Mouse (Mus musculus) lung, postnatal 0 days (tissue): ENCODE measurements around the gene Dvl3. TPM values are rescaled to one million over a fixed set of nuclear protein-coding genes. Genes with fewer than 3 reads are reported as not detected.

Experiments
- ATAC-seq: fragments of 200-750 bp; cut with Nextera tagmentation; 2 replicates; pipeline ENCODE4 v1.8.0; 2017; ENCODE audit warnings: moderate library complexity
- DNase-seq: peaks from one replicate; pipeline ENCODE4 v3.0.0-alpha.2; 2016; ENCODE audit warnings: low spot score
- H3K27ac ChIP-seq: fragments of 300-500 bp; sonication (generic); 2 replicates; pipeline ENCODE4 v1.5.1; 2014; ENCODE audit warnings: antibody characterized with exemption, mild to moderate bottlenecking, low read length, mixed read lengths
- H3K27me3 ChIP-seq: fragments of 300-500 bp; sonication (generic); replicated peaks from 2 replicates; pipeline ENCODE4 v1.6.1; 2014; ENCODE audit warnings: low read length, mixed read lengths; ENCODE audit not compliant: insufficient read depth
- H3K36me3 ChIP-seq: fragments of 300-500 bp; sonication (generic); 2 replicates; pipeline ENCODE4 v1.6.1; 2014; ENCODE audit warnings: low read length, mixed read lengths; ENCODE audit not compliant: insufficient read depth
- H3K4me1 ChIP-seq: fragments of 300-500 bp; sonication (generic); 2 replicates; pipeline ENCODE4 v1.6.1; 2014; ENCODE audit warnings: antibody characterized with exemption, low read depth, low read length, mixed read lengths; ENCODE audit not compliant: insufficient read depth
- H3K4me2 ChIP-seq: fragments of 300-500 bp; sonication (generic); replicated peaks from 2 replicates; pipeline ENCODE4 v1.6.1; 2014; ENCODE audit warnings: low read depth, mild to moderate bottlenecking, low read length, moderate library complexity, mixed read lengths
- H3K4me3 ChIP-seq: fragments of 300-500 bp; sonication (generic); 2 replicates; pipeline ENCODE4 v1.5.1; 2014; ENCODE audit warnings: low read depth, low read length
- H3K9ac ChIP-seq: fragments of 300-500 bp; sonication (generic); replicated peaks from 2 replicates; pipeline ENCODE4 v1.6.1; 2014; ENCODE audit warnings: low read depth, mild to moderate bottlenecking
- H3K9me3 ChIP-seq: fragments of 300-500 bp; sonication (generic); 2 replicates; pipeline ENCODE4 v1.6.1; 2016; ENCODE audit warnings: low read length, mixed read lengths
- CTCF ChIP-seq: IDR thresholded peaks from 2 replicates; pipeline ENCODE4 v1.5.1; 2016; ENCODE audit warnings: antibody characterized with exemption, mild to moderate bottlenecking
- EP300 ChIP-seq: IDR thresholded peaks from 2 replicates; pipeline ENCODE4 v1.6.1; 2016; ENCODE audit warnings: antibody characterized with exemption, mild to moderate bottlenecking, control low read depth
- WGBS: fragments of 180-500 bp; shearing (Covaris S2); extraction: QIAGEN DNeasy Blood & Tissue Kit; methylation state at CpG from one replicate; pipeline ENCODE4 v1.1.7; 2014; 5-methylcytosine and 5-hydroxymethylcytosine counted together
- polyA plus RNA-seq: library from polyadenylated mRNA; unstranded; fragments of >200 nt; fragmentation: Nextera tagmentation; extraction: Ambion mirVana; gene quantifications from 2 replicates; pipeline ENCODE4 v1.2.1, GENCODE M21; 2015

Dvl3 gene
- polyA plus RNA-seq, 1 experiment from 2014 or later = 10.3 TPM

DNA sequence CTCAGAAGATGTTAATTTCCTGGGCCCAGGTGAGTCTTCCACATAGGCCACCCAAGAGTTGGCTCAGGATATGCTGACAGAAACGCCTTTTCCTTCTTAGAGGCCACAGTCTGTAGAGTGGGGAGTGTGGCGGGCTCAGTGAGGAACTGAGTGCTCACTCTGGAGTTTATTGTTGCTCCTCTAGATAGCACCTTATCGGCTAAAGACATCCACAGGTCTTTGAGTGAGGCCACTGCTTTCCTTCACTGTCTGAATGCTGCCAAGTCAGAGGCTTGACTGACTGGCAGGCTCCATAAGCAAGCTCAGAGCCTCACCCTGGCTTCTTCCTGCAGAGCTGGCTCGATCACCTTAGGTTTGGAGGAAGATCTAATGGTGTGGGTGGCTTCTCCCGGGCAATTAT, 12.0 kb downstream of the Dvl3 start:
- H3K4me3 ChIP-seq = no peak overlapping the region
- 79% methylated on average over 5 of the region's 5 CpGs for WGBS
- peaks cover 53% of the 10 kb centered on the region for H3K36me3 ChIP-seq
- H3K27ac ChIP-seq = no peak overlapping the region
- no peaks in the 10 kb centered on the region for H3K9me3 ChIP-seq
- ATAC-seq (no peak), DNase-seq (no peak)
- no peak overlapping the region for H3K9ac ChIP-seq
- TF ChIP-seq CTCF (no peak), EP300 (no peak)
- H3K4me2 ChIP-seq = no peak overlapping the region
- H3K4me1 ChIP-seq = no peaks in the 10 kb centered on the region
- no peaks in the 10 kb centered on the region for H3K27me3 ChIP-seq

DNA sequence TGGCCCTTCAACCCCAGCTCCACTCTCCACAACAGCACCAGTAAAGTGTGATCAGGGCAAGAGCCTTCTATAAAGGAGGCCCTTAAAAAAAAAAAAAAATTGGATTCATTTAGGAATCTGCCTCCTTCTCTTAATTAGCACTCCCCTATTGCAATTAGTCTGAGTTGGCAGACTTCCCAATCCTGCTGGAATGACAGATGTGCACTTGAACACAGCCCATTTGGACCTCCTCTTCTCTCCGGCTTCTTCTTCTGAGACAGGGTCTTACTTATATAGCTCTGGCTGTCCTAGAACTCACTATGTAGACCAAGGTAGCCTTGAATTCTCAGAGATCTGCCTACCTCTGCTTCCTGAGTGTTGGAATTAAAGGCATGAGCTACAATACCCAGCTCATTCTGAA, 12.6 kb downstream of the Dvl3 start:
- Histone ChIP-seq H3K27ac (no peak overlapping the region), H3K4me1 (no peaks in the 10 kb centered on the region), H3K36me3 (peaks cover 47% of the 10 kb centered on the region), H3K4me3 (no peak overlapping the region), H3K27me3 (no peaks in the 10 kb centered on the region), H3K4me2 (no peak overlapping the region), H3K9me3 (no peaks in the 10 kb centered on the region), H3K9ac (no peak overlapping the region)
- no peak for TF ChIP-seq CTCF
- no peak for TF ChIP-seq EP300
- DNase-seq = no peak
- ATAC-seq = no peak
- 61% methylated on average over 1 of the region's 1 CpGs for WGBS

DNA sequence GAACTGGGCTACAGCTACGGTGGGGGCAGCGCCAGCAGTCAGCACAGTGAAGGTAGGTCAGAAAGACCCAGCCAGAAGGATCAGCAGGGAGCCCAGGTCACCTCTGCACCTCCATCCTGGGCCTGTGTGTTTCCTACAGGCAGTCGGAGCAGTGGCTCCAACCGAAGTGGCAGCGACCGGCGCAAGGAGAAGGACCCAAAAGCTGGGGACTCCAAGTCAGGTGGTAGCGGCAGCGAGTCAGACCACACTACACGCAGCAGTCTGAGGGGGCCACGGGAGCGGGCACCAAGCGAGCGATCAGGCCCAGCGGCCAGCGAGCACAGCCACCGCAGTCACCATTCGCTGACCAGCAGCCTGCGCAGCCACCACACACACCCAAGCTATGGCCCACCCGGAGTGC, 14.2 kb downstream of the Dvl3 start:
- H3K27ac ChIP-seq = no peak overlapping the region
- H3K4me3 ChIP-seq = no peak overlapping the region
- no peak for ATAC-seq
- H3K27me3 ChIP-seq = no peaks in the 10 kb centered on the region
- no peak for DNase-seq
- 94% methylated on average over 20 of the region's 20 CpGs for WGBS
- TF ChIP-seq CTCF = no peak
- TF ChIP-seq EP300 = no peak
- no peaks in the 10 kb centered on the region for H3K4me1 ChIP-seq
- no peak overlapping the region for H3K4me2 ChIP-seq
- H3K9me3 ChIP-seq = no peaks in the 10 kb centered on the region
- H3K36me3 ChIP-seq = peaks cover 35% of the 10 kb centered on the region
- H3K9ac ChIP-seq = no peak overlapping the region

DNA sequence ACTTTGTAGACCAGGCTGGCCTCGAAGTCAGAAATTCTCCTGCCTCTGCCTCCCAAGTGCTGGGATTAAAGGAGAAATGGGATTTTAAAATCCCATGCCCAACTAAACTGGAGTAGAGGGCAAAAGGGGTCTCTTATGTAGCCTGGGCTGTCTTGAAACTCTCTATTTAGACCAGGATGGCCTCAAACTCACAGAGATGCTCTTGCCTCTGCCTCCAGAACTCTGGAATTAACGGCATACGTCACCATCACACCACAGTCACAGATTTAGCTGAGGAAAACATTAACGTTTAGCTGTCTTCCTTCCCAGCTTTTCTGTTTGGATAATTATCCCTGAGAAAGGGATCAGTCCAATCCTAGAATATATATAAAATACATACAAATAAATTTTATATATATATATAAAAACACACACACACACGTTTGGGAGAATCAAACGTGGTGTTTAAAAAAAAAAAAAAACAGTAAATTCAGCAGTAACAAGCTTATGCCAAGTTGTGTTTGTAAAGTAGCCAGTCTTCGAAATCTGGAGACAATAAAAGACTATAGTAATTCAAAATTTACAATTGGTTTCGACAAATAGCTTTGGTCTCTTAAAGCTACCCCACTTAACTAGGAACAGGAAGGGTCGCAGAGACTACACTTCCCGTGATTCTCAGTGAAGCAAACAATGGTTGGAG, 18.0 kb downstream of the Dvl3 start:
- ATAC-seq = no peak
- WGBS = 42% methylated on average over 10 of the region's 10 CpGs
- no peaks in the 10 kb centered on the region for H3K27me3 ChIP-seq

DNA sequence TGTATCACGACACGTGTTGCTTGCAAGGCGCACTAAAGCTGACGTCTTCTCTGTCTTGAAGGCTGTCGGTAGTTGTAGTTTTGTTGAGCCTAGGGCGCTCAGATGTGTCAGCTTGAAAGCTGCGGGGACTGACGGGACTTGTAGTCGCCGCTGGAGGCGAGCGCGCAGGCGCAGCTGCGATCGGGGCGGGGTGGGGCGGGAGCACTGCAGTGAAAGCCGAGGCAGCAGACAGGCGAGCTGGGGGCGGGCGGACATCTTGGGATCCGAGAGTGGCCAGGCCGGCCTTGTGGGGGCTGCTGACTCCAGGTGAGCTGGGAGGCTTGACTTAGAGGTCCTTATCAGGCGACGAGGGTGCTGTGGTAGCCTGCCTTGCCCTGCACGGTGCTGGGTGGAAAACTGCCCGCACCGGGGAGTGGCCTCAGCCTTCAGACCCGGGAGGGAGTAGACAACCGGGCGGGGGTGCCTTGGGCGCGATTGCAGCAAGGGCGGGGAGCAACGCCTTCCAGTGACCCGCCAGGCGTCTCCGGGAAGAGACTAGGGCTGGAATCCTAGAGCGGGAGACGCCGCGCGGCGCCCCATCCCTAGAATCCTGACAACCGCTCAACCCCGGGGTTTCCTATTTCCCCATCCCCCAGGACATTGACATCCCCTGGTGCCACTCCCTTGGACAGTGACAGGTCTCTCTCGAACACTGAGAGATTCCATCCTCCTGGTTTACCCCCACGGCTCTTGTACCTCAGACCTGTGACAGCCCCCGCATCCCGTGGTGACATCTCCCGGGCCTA, 18.7 kb downstream of the Dvl3 start, which contains the start of gene Ap2m1:
Gene Ap2m1, plus strand, starts transcription at position 183 of the 785 bp plus-strand sequence.
- DNase-seq (peak; percentile 100), ATAC-seq (peak; percentile 98)
- H3K27me3 ChIP-seq = no peaks in the 10 kb centered on the region
- H3K27ac ChIP-seq = peak within 1 kb of the TSS; percentile 93
- H3K4me1 ChIP-seq = peaks cover 16% of the 10 kb centered on the region
- under 1% methylated on average over 47 of the region's 52 CpGs for WGBS
- no peak for TF ChIP-seq EP300
- no peak for TF ChIP-seq CTCF
- H3K9ac ChIP-seq = peak within 1 kb of the TSS; percentile 87
- H3K36me3 ChIP-seq = peaks cover 27% of the 10 kb centered on the region; the same call in 1 of the 2 replicates
- H3K4me2 ChIP-seq = peak within 1 kb of the TSS; percentile 74
- H3K4me3 ChIP-seq = peak within 1 kb of the TSS; percentile 91
- H3K9me3 ChIP-seq = no peaks in the 10 kb centered on the region

More for the DNA sequence above, 18.0 kb downstream of the Dvl3 start:
- H3K36me3 ChIP-seq = peaks cover 24% of the 10 kb centered on the region; the same call in 1 of the 2 replicates
- H3K27ac ChIP-seq = no peak overlapping the region
- peaks cover 16% of the 10 kb centered on the region for H3K4me1 ChIP-seq
- no peaks in the 10 kb centered on the region for H3K9me3 ChIP-seq
- no peak for TF ChIP-seq EP300
- TF ChIP-seq CTCF = no peak
- no peak overlapping the region for H3K9ac ChIP-seq
- no peak overlapping the region for H3K4me3 ChIP-seq
- peak overlapping the region; percentile 74; the same call in 1 of the 2 replicates for H3K4me2 ChIP-seq
- DNase-seq = no peak

DNA sequence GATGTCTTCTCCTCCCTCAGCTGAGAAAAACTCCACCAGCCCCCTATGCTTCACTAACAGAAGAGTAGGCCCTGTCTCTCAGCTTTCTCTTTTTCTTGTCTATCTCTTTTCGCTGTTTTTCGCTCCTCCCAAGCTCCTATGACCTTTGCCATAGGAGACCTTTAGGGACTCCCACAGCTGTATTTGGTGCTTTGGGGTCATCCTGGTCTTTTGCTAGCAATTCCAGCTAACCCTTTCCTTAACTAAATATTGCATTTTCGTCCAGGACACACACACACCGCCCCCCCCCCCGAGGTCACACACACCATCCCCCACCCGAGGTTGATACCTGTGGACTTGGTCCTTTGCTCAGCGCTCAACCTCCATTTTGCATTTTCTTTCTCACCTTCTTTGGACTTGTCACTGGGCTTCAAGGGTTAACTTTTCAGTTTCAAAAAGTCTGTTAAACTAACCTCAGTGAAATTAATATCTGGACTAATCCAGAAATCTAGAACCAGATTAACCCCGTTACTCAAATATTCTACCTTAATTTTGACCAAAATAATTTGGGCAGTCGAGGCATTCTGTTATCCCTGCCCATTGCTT, 19.4 kb downstream of the Dvl3 start:
- ATAC-seq (no peak), DNase-seq (peak; percentile 39)
- Histone ChIP-seq H3K36me3 (peaks cover 25% of the 10 kb centered on the region; the same call in 1 of the 2 replicates), H3K9ac (peak overlapping the region; percentile 87), H3K27me3 (no peaks in the 10 kb centered on the region), H3K9me3 (no peaks in the 10 kb centered on the region), H3K27ac (peak overlapping the region; percentile 93), H3K4me3 (peak overlapping the region; percentile 91), H3K4me2 (peak overlapping the region; percentile 74), H3K4me1 (peaks cover 16% of the 10 kb centered on the region)
- WGBS = 25% methylated on average over 9 of the region's 9 CpGs
- TF ChIP-seq EP300 (no peak), CTCF (no peak)
